Mouse (Mus musculus) T-helper 1 cell (primary cell): ENCODE results near the gene Nrn1.

ENCODE experiments used
- in situ Hi-C: fragments of 300-600 bp; cut with MboI, MseI; formaldehyde crosslinking; loops from one replicate; pipeline ENCODE4 v1.15.1; 2025; ENCODE audit warnings: high pct_unique_total_duplicates

Nrn1 gene

DNA sequence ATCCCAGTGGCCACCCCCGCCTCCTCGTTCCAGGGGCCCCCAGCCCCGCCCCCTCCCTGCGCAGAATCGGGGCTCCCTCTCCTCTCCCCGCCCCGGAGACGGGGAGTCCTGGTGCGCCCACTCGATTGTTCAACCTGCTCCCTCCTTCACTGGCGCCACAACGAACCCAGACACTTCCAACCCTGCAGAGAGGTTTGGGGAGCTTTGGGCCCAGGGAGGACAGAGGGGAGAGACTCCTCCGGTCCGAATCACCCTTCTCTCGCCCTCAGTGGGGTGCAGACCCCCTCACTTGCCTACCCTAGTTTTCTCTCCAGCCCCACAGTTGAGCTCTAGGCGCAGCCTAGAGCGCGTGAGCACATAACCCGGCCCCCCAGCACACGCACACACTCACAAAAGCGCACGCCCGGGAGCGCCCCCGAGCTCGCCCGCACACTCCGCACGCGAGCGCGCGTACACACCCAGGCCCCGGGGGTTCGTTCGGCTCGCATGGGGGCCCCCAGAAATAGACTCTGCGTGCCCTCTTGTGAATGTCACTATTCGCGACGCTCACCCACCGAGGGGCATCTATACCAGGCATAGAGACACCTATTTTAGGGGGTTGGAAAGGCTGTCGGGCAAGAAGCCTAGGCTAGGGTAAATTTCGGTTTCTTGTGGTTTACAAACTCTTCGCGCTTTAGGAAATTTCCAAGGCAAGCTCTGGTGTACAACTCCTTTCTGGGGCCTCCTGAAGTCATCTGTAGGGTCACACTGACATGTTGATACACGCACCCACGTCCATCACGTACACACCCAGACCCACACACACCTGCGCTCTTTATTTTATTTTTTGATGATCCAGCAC, at the start of gene Nrn1:
Gene Nrn1, minus strand, starts transcription at position 401 of the 841 bp plus-strand sequence.
- in situ Hi-C loops = loop anchor here (5.0 kb wide), 3 partner anchors 52 to 577 kb away; no protein-coding TSS in a partner anchor

DNA sequence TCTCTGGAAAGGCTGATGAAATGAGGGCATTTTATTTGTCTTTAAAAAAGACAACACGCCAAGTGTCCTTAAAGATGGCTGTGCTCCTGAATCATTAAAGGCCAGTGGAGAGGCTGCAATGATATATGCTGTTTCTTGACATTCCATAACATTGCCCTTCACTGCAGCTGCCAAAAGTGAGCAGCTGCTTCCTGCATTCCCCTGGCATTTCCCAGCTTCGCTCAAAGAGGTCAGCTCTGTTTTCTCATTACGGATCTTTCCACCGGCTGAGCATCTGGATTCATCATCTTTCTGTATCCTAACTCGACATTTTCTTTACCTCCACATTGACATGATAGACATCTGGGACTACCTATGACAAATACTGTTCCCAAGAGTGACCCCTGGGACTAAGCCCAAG, 44.7 kb upstream of the Nrn1 start:
- in situ Hi-C loops = loop anchor here (5.0 kb wide), 1 partner anchor 543 kb away; no protein-coding TSS in a partner anchor

DNA sequence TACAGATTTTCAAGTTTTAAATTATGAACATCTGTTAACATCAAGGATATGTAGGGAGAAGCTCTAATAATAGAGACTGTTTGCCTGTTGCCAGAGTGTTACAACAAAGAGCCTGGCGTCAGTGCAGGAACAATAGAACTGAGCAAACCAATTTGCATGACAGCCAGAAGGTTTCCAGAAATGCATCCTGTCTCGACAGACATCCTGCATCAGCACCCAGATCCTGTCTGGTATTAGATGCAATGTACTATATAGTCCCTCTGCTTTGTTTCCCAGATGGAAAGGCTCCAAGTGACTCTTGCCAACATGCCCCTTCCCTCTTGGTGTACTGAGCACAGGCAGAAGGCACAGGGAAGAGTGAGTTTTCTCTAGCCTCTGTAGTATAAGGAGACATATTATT, 31.9 kb upstream of the Nrn1 start:
- in situ Hi-C loops = no loop called here

GRCm38 (mm10) chr13:36751861-36752260, 16.9 kb upstream of the Nrn1 start:
- in situ Hi-C loops = no loop called here

- in situ Hi-C loops = no loop called here
These were observed 15.1 kb upstream of the Nrn1 start for GRCm38 (mm10) chr13:36750056-36750455.

DNA sequence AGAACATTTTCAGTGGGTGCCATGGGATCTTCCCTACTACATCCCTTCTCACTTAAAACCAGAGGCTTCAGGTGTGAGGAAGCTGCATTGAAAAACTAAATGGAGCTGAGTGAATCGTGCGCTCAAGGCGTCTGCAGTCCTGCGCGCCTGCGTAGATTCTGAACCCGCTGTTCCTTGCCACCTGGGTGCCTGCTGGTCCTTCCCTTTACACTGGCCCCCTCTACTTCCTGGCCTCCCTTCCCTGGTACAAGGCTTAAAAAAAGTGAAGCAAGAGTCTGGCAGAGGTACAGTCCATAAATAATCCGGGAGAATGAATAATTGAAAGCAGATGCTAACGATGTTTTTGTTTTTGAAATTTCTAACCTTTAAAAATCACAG, 1.7 kb upstream of the Nrn1 start:
- in situ Hi-C loops = loop anchor here (5.0 kb wide), 2 partner anchors 51 to 271 kb away; no protein-coding TSS in a partner anchor

GRCm38 (mm10) chr13:36735901-36736618, 1.1 kb upstream of the Nrn1 start:
- in situ Hi-C loops = loop anchor here (5.0 kb wide), 2 partner anchors 51 to 271 kb away; no protein-coding TSS in a partner anchor

GRCm38 (mm10) chr13:36733989-36734690, 791 bp downstream of the Nrn1 start:
- in situ Hi-C loops = loop anchor here (5.0 kb wide), 1 partner anchor 578 kb away; no protein-coding TSS in a partner anchor

- in situ Hi-C loops = loop anchor here (5.0 kb wide), 1 partner anchor 579 kb away; no protein-coding TSS in a partner anchor
These were observed 1.4 kb downstream of the Nrn1 start for GRCm38 (mm10) chr13:36733566-36733965.

DNA sequence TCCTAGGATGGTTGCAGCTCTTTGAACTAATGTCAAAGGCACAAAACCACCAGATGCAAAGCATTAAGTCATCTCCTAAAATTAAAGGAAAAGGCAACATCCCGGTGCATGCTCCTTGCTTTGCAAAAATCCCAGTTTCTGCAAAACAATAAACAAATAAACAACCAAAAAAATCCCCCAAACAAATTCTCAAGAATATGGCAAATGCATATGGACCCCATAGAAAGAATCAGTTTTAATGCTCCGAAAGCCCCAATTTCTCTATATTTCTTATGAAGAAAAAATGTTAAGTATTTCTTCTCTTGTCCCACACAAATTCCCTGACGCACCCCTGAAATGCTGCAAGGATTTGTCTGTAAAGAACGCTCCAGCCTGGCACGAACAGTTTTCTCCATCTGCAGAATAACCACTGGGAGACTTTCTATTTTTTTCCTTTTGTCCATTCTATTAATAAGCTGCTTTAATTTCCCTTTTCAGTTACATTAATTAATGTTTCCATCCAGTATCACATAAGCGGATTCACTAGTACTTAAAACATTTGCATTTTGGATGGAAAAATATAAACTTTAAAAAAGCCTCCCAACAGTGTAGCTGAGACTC, 1.9 kb downstream of the Nrn1 start:
- in situ Hi-C loops = loop anchor here (5.0 kb wide), 1 partner anchor 579 kb away; no protein-coding TSS in a partner anchor

DNA sequence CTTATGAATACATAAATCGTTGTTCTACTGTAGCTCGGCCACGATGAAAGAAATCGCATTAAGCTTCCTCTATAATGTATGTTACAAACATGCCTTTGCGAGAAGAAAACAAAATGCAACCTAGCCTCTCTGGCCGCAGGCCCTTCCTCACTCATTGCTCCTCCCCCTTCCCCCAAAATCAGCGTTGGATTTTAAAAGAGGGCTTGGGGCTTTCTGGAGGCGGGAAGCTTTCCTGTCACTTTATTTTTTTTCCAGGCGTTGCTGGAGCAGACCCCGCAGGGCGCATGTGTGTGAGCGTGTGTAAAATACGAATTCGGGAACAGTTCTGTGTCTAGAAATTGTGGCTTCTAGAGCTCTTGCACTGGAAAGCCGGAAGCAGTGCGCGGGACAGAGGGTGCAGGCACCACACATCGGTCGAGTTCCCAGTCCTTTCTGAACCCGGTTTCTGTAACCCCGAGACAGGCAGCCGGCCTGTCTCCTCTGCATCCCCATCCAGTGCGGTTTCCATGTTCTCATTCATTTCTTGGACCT, 2.9 kb downstream of the Nrn1 start:
- in situ Hi-C loops = loop anchor here (5.0 kb wide), 1 partner anchor 580 kb away; no protein-coding TSS in a partner anchor

DNA sequence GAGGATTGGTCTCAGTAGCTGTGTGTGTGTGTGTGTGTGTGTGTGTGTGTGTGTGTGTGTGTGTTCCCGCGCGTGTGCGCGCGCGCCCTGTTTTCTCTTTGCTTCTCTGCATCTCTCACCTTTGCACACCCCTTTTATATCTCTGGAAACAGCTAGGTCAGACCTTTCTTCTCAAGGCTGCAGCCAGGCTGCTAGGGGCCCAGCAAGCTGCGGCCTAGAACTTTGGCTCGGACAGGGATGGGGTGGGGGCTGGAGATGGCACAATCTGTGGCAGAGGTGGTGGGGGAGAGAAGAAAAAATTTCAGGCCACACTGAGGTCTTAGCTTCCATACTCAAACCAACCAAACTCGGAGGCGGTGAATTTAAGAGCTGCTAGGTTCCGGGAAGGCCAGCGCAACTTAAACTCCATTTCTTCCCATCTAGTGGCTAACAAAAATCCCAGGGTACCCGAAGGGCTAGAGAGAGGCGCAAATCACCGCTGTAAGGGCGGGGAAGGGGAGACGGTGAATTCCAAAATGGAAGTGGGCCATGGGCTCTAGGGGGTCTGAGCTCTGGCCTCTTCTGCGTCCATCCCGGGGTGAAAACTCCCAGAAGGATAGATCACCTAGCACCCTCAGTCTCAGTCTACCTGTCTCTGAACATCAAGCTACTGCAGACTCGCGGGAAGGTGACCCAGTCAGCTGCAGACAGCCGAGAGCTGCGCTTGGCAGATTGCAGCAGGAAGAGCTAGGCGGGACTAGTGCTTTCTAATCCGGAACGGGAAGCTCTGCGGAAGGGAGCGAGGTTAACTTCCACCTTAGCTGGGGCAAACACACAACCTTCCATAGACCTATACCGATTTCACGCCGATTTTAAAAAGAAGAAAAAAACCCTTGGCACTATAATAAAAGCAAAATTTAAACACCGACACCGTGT, 3.7 kb downstream of the Nrn1 start:
- in situ Hi-C loops = loop anchor here (5.0 kb wide), 1 partner anchor 581 kb away; no protein-coding TSS in a partner anchor

GRCm38 (mm10) chr13:36730341-36730761, 4.6 kb downstream of the Nrn1 start:
- in situ Hi-C loops = loop anchor here (5.0 kb wide), 1 partner anchor 582 kb away; no protein-coding TSS in a partner anchor

DNA sequence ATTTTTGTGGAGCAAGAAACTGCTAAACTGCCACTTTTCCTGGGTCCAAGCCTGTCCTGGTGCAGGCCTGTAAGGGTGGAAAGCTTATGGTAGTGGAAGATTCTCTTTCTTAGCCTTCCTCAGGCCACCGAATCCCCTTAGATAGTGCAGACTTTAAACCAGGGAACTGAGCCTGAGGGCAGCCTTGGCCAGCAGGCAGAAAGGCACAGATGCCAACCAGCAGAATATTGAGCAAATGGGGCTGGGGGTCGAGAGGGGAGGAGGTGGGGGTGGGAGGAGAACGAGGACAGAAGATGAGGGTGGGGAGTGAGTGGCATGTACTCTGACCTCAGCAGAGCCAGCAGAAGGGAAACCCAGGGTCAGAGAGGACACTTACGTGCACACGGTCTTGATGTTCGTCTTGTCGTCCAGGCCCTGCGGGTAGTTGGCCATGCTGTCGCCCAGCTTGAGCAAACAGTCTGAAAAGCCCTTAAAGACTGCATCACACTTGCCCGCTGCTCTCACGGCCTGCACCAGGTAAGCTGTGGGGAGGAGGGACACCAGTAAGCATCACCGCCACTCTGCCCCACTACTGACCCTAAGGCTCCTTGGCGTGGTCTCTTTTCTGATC, 5.1 kb downstream of the Nrn1 start:
- in situ Hi-C loops = loop anchor here (5.0 kb wide), 1 partner anchor 582 kb away; no protein-coding TSS in a partner anchor

GRCm38 (mm10) chr13:36728509-36728908, 6.4 kb downstream of the Nrn1 start:
- in situ Hi-C loops = no loop called here

DNA sequence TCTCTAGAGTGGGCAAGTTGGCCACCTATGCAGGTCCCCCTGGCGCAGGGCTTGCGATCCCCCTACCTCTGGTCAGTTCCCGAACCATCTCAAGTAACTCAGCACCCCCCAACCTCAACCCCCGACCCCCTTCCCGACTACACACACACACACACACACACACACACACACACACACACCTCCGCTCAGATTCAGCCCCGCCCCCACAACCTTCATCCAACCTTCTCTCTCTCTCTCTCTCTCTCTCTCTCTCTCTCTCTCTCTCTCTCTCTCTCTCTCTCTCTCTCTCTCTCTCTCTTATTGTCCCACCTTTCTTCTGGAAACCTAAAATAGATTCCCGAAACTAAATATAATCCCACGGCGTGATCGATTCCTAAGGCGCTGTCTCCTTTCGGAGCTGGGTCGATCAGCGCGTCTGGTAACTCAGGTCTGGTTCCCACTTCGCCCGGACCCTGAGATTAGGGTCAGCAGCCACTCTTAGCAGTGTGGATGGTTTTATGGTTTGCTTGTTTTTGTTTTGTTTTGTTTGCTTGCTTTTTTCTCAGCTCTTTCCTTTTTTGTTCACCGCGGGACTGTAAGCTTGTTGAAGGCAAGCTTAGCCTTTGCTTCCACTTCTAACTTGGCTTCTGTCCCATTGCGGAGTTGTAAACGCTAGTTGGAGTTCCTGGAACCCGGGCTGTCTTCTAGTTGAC, 7.0 kb downstream of the Nrn1 start:
- in situ Hi-C loops = no loop called here

GRCm38 (mm10) chr13:36726951-36727778, 7.8 kb downstream of the Nrn1 start:
- in situ Hi-C loops = no loop called here

DNA sequence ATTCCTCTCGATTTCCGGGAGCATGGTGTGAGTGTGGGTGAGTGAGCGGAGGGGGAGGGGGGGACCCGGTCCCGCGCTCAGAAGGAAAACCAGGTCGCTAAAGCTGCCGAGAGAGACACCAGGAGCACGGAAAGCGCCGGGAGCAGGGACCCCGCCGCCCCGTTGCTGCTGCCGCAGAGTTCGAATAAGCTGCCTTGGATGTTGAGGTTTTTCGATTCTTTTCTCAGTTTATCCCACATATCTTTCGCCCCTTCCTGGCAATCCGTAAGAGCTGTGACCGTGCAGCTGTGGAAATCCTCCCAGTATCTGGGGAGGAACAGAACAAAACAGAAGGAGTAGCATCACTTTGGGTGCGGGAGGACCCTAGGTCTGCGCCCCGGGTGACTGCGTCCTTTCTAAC, 8.4 kb downstream of the Nrn1 start:
- in situ Hi-C loops = no loop called here
